Mouse (Mus musculus): ENCODE measurements around the gene Golga2. TPM values are rescaled to one million over a fixed set of nuclear protein-coding genes. Genes with fewer than 3 reads are reported as not detected.

The Golga2 gene
- polyA plus RNA-seq (2017; shearing (Covaris generic)), result 10 to 100 TPM; 41.9 to 42.0 TPM

DNA sequence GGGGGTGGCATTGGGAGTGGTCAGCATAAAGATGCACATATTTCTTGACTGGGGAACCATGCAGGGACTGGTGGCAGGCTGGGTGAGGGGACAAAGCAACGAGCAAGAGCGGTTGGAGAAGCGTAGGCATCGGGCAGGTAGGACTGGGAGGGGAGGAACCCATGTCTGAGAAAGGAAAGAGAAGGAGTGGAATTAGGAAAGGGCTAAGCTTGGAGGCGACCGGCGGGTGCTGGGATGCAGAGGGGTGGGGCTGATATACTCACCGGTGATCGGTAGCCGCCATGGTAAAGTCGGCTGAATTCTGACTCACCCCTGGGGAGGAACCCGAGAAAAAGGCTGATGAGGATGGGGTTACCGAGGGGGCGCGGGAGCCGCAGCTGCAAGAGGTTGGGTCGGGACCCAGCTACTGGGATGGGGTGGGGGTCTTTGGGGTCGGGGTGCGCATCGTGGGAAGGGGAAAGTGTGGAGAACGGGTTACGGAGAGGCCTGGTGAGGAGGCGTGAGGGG, at the start of gene Golga2:
Gene Golga2, plus strand, starts transcription at position 51 of the 507 bp plus-strand sequence.

DNA sequence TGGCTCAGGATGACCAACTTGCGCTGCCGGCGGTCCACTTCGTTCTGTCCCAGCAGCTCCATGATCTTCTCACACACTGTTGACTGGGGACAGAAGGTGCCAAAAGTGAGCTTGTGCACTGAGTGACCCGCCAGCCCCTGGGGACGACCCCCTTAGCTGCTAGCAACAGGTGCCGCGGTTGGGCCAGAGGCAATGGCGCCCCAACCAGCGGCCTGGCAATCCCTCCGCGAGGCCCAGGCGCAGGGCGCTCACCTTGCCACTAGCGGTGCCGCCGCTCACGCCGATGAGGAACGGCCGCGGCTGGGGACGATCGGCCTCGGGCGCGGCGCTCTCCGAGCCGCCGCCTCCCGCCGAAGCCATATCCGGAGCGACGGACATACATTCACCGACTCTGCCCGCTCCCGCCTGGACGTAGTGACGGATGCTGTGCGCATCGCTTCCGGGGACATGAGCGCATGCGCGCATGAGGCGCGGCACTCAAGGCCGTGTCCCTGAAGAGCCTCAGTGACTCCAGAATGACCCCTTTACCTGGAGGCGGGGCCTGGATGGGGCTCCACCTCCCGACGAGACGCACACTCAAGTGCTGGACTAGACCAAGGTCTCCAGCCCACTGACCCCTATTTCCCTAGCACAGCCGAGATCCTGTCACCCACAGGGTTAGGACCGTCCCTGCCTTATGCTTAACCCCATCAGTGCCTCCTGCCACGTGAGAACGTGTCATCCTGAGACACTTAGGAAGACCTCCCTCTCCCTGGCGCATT, 27.3 kb upstream of the Golga2 start, which contains the start of gene Uck1:
Gene Uck1, minus strand, starts transcription at position 503 of the 761 bp plus-strand sequence.

GRCm38 (mm10) chr2:32287923-32288367, 761 bp downstream of the Golga2 start, which contains the start of gene Swi5:
TSS of gene Swi5 (minus strand) at chr2:32288075.

GRCm38 (mm10) chr2:32352151-32353006, 65.2 kb downstream of the Golga2 start, which contains the start of gene Ciz1:
TSS of gene Ciz1 (plus strand) at chr2:32352327.

DNA sequence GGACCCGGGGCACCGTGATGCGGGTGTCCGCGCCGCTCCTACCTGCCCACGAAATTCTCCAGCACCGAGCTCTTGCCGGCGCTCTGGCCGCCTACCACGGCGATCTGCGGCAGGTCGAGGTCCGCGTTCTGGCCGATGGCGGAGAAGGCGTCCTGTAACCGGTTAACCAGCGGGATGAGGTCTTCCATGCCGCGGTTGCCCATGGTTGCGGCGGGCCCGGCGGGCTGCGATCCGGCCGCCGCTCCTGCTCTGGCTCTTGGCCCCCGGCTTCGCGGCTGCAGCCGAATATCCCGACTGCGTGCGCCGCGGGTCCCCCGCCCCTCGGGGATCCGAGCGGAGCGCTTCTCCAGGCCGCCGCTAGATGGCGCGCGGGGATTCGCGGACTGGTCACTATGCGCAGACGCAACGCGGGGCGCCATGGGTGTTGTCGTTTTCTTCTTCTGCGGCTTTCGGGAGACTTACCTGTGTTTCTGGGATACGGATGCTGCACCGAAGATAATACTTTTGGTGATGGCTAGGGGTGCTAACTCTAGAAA, 65.9 kb downstream of the Golga2 start, which contains the start of gene Dnm1:
Gene Dnm1, minus strand, starts transcription at position 332 of the 536 bp plus-strand sequence.

Other genes starting within 250 kb of the Golga2 start
- gene Fam78a, start 202.5 kb upstream of the Golga2 start, polyA plus RNA-seq (2017; shearing (Covaris generic)), result 10 to 100 TPM; 24.3 to 56.0 TPM
- under 1 TPM; 0.17 to 0.53 TPM for gene Plpp7, start 191.9 kb upstream of the Golga2 start, polyA plus RNA-seq (2017; shearing (Covaris generic))
- 10 to 100 TPM; 52.6 to 66.4 TPM for gene Prrc2b, start 136.3 kb upstream of the Golga2 start, polyA plus RNA-seq (2017; shearing (Covaris generic))
- gene Pomt1, start 50.8 kb upstream of the Golga2 start, polyA plus RNA-seq (2017; shearing (Covaris generic)), result 1 to 10 TPM; 6.6 to 7.3 TPM
- gene Uck1, start 27.2 kb upstream of the Golga2 start, polyA plus RNA-seq (2017; shearing (Covaris generic)), result 100 to 1,000 TPM in 1 of 2 experiments, 10 to 100 TPM in 1; 89.9 to 103 TPM
- gene Swi5, start 691 bp downstream of the Golga2 start, polyA plus RNA-seq (2017; shearing (Covaris generic)), result 100 to 1,000 TPM; 222 to 264 TPM
- 100 to 1,000 TPM; 110 to 117 TPM for gene Ciz1, start 64.9 kb downstream of the Golga2 start, polyA plus RNA-seq (2017; shearing (Covaris generic))
- gene Dnm1, start 66.0 kb downstream of the Golga2 start, polyA plus RNA-seq (2017; shearing (Covaris generic)), result under 1 TPM; 0.07 to 0.88 TPM
- 10 to 100 TPM; 61.9 to 74.2 TPM for gene 1110008P14Rik, start 94.6 kb downstream of the Golga2 start, polyA plus RNA-seq (2017; shearing (Covaris generic))
- gene Lcn2, start 100.9 kb downstream of the Golga2 start, polyA plus RNA-seq (2017; shearing (Covaris generic)), result not detected
- 10 to 100 TPM; 17.9 to 24.6 TPM for gene Ptges2, start 108.5 kb downstream of the Golga2 start, polyA plus RNA-seq (2017; shearing (Covaris generic))
- 10 to 100 TPM in 1 of 2 experiments, 1 to 10 TPM in 1; 8.7 to 14.3 TPM for gene Naif1, start 163.1 kb downstream of the Golga2 start, polyA plus RNA-seq (2017; shearing (Covaris generic))
- gene Slc25a25, start 164.1 kb downstream of the Golga2 start, polyA plus RNA-seq (2017; shearing (Covaris generic)), result 10 to 100 TPM; 19.0 to 24.9 TPM
- gene Fam102a, start 247.9 kb downstream of the Golga2 start, polyA plus RNA-seq (2017; shearing (Covaris generic)), result 100 to 1,000 TPM; 112 to 232 TPM

Measured in inflammation-experienced regulatory T-cells (primary cell).